9 mouse cellular contexts compared by ENCODE assay signal in the genomic region with DNA sequence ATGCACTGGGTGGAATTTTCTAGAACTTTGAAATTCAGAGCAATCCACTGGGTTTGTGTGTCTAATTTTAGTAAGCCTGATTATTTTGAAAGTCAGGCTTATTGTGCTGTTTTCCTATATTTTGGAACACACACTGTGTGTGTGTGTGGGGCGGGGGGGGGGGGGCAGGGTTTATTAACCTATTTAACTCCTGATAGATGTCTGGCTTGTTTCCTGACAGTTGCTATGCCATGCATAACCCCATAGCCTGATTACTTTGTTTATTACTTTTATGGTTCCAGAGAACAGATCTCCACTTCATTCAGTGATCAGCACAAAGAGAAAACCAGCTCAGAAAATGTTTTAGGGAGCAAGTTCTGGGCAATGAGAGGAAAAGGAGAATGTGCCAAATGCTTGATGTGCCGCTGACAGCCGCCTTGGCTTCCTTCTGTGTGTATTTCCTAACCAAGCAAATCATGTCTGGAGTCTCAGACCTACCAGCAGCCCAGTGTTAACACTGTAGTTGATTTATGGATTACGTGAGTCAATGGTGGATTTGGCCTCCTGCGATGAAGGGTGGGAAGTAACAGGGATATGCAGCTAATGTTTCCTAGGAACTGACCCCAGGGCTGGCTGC.
DNase-seq lines count a peak whose midpoint lies in the region; ATAC-seq lines count a peak whose summit lies in the region.
"Had no signal": no experiment of that assay in that cellular context is flagged by ENCODE, and none has a peak within 500 bp of the region (broad histone marks: within the 10 kb centered on the region; RNA-seq: fewer than 3 reads in every experiment).

No protein-coding gene starts in this region.

- 88% methylated on average over 5 of the region's 5 CpGs for WGBS in midbrain, embryonic 14.5 days

- H3K9ac ChIP-seq in midbrain, embryonic 14.5 days (replicated peaks; ENCODE audit: low read length): no peak overlapping the region
- H3K9ac ChIP-seq: liver, embryonic 15.5 days had no signal

- no peaks in the 10 kb centered on the region for H3K27me3 ChIP-seq in midbrain, embryonic 14.5 days (ENCODE audit: control insufficient read depth, insufficient read depth, low read length)
- H3K27me3 ChIP-seq: liver, embryonic 15.5 days had no signal

- H3K9me3 ChIP-seq in midbrain, embryonic 14.5 days (ENCODE audit: control insufficient read depth, low read length): no peaks in the 10 kb centered on the region
- H3K9me3 ChIP-seq: liver, embryonic 15.5 days had no signal

- peak; percentile 58 to 65 for DNase-seq in cerebellum, postnatal 10 days
- DNase-seq in cerebellum, adult 18-20 months: no peak
- peak; percentile 29 for DNase-seq in left cerebral cortex, postnatal 4 days
- DNase-seq in left cerebral cortex, postnatal 36 days (ENCODE audit: low spot score in 2 of 2): no peak
- peak; percentile 26 for DNase-seq in heart, postnatal 4 days
- peak; percentile 36 for DNase-seq in lung, postnatal 14 days
- DNase-seq in spleen, postnatal 10 days (ENCODE audit: low spot score in 2 of 2): no peak
- DNase-seq in midbrain, embryonic 14.5 days: no peak

- no peak overlapping the region for H3K4me3 ChIP-seq in midbrain, embryonic 14.5 days (replicated peaks; ENCODE audit: low read depth, low read length)
- H3K4me3 ChIP-seq: liver, embryonic 15.5 days had no signal

- no peak overlapping the region for H3K4me2 ChIP-seq in midbrain, embryonic 14.5 days (ENCODE audit: low read length)
- H3K4me2 ChIP-seq: liver, embryonic 15.5 days had no signal

- intact Hi-C loops in left cerebral cortex, postnatal 4 days (cut with DNase I): no loop called here
- intact Hi-C loops in left cerebral cortex, postnatal 36 days (cut with DNase I): no loop called here

- H3K4me1 ChIP-seq in midbrain, embryonic 14.5 days (ENCODE audit: control insufficient read depth, insufficient read depth, low read length): no peaks in the 10 kb centered on the region
- H3K4me1 ChIP-seq: liver, embryonic 15.5 days had no signal

- no peak for ATAC-seq in midbrain, embryonic 14.5 days (ENCODE audit: low FRiP score, low TSS enrichment)

- H3K36me3 ChIP-seq in midbrain, embryonic 14.5 days (ENCODE audit: control insufficient read depth, insufficient read depth, low read length): no peaks in the 10 kb centered on the region
- H3K36me3 ChIP-seq: liver, embryonic 15.5 days had no signal

- H3K27ac ChIP-seq in midbrain, embryonic 14.5 days (replicated peaks; ENCODE audit: low read depth, low read length): no peak overlapping the region
- H3K27ac ChIP-seq: liver, embryonic 15.5 days had no signal

Comparison
In these comparisons a context has a peak if more than half of its experiments do, and no peak if none do; other contexts are left out.
1. DNase-seq: peak in cerebellum, postnatal 10 days (2 of 2), left cerebral cortex, postnatal 4 days (single experiment), heart, postnatal 4 days (single experiment) and lung, postnatal 14 days (single experiment); none in cerebellum, adult 18-20 months (0 of 2), left cerebral cortex, postnatal 36 days (0 of 2), spleen, postnatal 10 days (0 of 2) and midbrain, embryonic 14.5 days (single experiment).